Mouse (Mus musculus) kidney, postnatal 10 days (tissue): ENCODE measurements around the gene Ccdc78.

Source experiments
- DNase-seq: peaks from one replicate; pipeline ENCODE4 v3.0.0; 2021; ENCODE audit warnings: mixed read lengths

The Ccdc78 gene

GRCm38 (mm10) chr17:25835301-25835700, 48.9 kb downstream of the Ccdc78 start:
- peak; percentile 43 for DNase-seq

- DNase-seq: peak; percentile 40
Observed at GRCm38 (mm10) chr17:25835816-25836215, 49.4 kb downstream of the Ccdc78 start.

- peak; percentile 56 for DNase-seq
Observed at GRCm38 (mm10) chr17:25836397-25837075, 50.2 kb downstream of the Ccdc78 start.

- DNase-seq: peak; percentile 84
Observed at GRCm38 (mm10) chr17:25837076-25837410, 50.7 kb downstream of the Ccdc78 start, which contains the start of gene Rhbdl1. Gene Rhbdl1 (minus strand): TSS chr17:25837295.

GRCm38 (mm10) chr17:25837533-25837932, 51.2 kb downstream of the Ccdc78 start:
- no peak for DNase-seq

- DNase-seq: peak; percentile 14
Observed at GRCm38 (mm10) chr17:25838904-25839303, 52.5 kb downstream of the Ccdc78 start.

- DNase-seq: peak; percentile 55
Observed at GRCm38 (mm10) chr17:25839455-25840235, 53.3 kb downstream of the Ccdc78 start.
